Mouse (Mus musculus): ENCODE data around the gene Fam155a. TPM values are rescaled to one million over a fixed set of nuclear protein-coding genes. Genes with fewer than 3 reads are reported as not detected.

The Fam155a gene
- polyA plus RNA-seq, 1 experiment, result not detected

DNA sequence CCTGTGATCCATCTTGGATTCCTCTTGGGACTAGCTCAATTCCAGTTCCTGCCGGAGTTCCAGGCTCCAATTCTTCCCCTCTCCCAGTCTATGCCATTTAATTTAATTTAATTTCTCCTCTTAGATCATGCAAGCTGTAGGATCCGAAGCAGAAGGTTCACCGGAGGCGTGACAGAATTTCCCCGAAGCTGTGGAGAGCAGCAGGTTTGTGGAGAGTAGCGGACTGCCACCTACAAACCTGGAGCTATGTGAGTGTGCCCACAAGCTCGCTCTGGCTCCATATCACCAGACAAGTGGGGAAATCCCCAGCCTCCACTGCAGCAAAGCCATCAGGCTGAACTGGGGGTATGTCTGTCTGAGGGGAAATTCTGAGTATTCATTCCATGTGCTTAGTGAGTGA, 544.2 kb downstream of the Fam155a start:
- TF ChIP-seq GATA1 (IDR thresholded peaks at IDR 0.05; ENCODE audit: low read length), result no peak
- no peak for TF ChIP-seq TAL1 (IDR thresholded peaks at IDR 0.05; ENCODE audit: low read length)
- H3K9me3 ChIP-seq (ENCODE audit: control insufficient read depth, low read length), result no peaks in the 10 kb centered on the region
- H3K4me3 ChIP-seq (replicated peaks), result no peak overlapping the region
- no peaks in the 10 kb centered on the region for H3K27me3 ChIP-seq (ENCODE audit: control insufficient read depth)
- no peaks in the 10 kb centered on the region for H3K4me1 ChIP-seq (ENCODE audit: control insufficient read depth)
- H3K36me3 ChIP-seq (ENCODE audit: control insufficient read depth), result no peaks in the 10 kb centered on the region

- Histone ChIP-seq H3K36me3 (ENCODE audit: control insufficient read depth) (no peaks in the 10 kb centered on the region), H3K4me3 (replicated peaks) (no peak overlapping the region), H3K27me3 (ENCODE audit: control insufficient read depth) (no peaks in the 10 kb centered on the region), H3K9me3 (ENCODE audit: control insufficient read depth, low read length) (peaks cover 8% of the 10 kb centered on the region), H3K4me1 (ENCODE audit: control insufficient read depth) (no peaks in the 10 kb centered on the region)
- TF ChIP-seq TAL1 (IDR thresholded peaks at IDR 0.05; ENCODE audit: low read length) (no peak), GATA1 (IDR thresholded peaks at IDR 0.05; ENCODE audit: low read length) (no peak)
These were observed 559.2 kb downstream of the Fam155a start for GRCm38 (mm10) chr8:9211751-9212150.

DNA sequence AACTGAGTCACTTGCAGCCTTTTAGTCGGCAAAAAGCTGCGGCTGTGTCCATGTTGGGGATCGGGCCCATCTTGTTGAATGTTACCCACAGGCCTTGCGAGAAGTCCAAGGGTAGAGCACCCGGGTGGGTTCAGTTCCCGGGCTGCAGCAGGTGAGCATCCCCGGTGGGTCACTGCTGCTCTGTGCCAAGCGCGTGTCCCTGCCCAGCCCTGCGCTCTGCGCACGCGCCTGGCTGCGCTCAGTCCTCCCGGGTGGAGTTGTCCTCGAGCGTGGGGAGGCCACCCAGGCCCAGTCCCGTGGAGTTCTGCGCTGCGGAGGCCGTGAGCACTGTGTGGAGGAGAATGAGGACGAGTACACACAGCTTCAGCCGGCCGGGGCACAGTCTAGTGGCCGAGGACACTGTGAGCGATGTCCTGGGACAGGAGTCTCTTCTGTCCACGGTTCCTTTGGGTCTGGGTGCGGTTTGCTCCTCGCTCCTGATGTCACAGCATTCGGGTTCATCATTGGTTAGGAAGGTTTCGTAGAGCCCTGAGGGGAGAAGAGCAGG, 563.4 kb downstream of the Fam155a start:
- H3K36me3 ChIP-seq (ENCODE audit: control insufficient read depth), result no peaks in the 10 kb centered on the region
- H3K4me3 ChIP-seq (replicated peaks), result no peak overlapping the region
- no peaks in the 10 kb centered on the region for H3K27me3 ChIP-seq (ENCODE audit: control insufficient read depth)
- no peak for TF ChIP-seq TAL1 (IDR thresholded peaks at IDR 0.05; ENCODE audit: low read length)
- peaks cover 5% of the 10 kb centered on the region for H3K9me3 ChIP-seq (ENCODE audit: control insufficient read depth, low read length)
- no peaks in the 10 kb centered on the region for H3K4me1 ChIP-seq (ENCODE audit: control insufficient read depth)

GRCm38 (mm10) chr8:9204345-9205067, 566.5 kb downstream of the Fam155a start:
- H3K27me3 ChIP-seq (ENCODE audit: control insufficient read depth), result no peaks in the 10 kb centered on the region
- H3K4me3 ChIP-seq (replicated peaks), result no peak overlapping the region
- peaks cover 5% of the 10 kb centered on the region for H3K9me3 ChIP-seq (ENCODE audit: control insufficient read depth, low read length)
- TF ChIP-seq TAL1 (IDR thresholded peaks at IDR 0.05; ENCODE audit: low read length) (no peak), GATA1 (IDR thresholded peaks at IDR 0.05; ENCODE audit: low read length) (no peak)
- no peaks in the 10 kb centered on the region for H3K36me3 ChIP-seq (ENCODE audit: control insufficient read depth)
- H3K4me1 ChIP-seq (ENCODE audit: control insufficient read depth), result no peaks in the 10 kb centered on the region

- H3K4me1 ChIP-seq (ENCODE audit: control insufficient read depth), result no peaks in the 10 kb centered on the region
- no peaks in the 10 kb centered on the region for H3K36me3 ChIP-seq (ENCODE audit: control insufficient read depth)
- no peak for TF ChIP-seq TAL1 (IDR thresholded peaks at IDR 0.05; ENCODE audit: low read length)
- no peak for TF ChIP-seq GATA1 (IDR thresholded peaks at IDR 0.05; ENCODE audit: low read length)
- no peak overlapping the region for H3K4me3 ChIP-seq (replicated peaks)
- H3K9me3 ChIP-seq (ENCODE audit: control insufficient read depth, low read length), result no peaks in the 10 kb centered on the region
- no peaks in the 10 kb centered on the region for H3K27me3 ChIP-seq (ENCODE audit: control insufficient read depth)
These were observed 570.9 kb downstream of the Fam155a start for GRCm38 (mm10) chr8:9200099-9200498.

- no peaks in the 10 kb centered on the region for H3K36me3 ChIP-seq (ENCODE audit: control insufficient read depth)
These were observed 579.3 kb downstream of the Fam155a start for GRCm38 (mm10) chr8:9191682-9192081.

GRCm38 (mm10) chr8:9188616-9189015, 582.3 kb downstream of the Fam155a start:
- no peaks in the 10 kb centered on the region for H3K4me1 ChIP-seq (ENCODE audit: control insufficient read depth)
- TF ChIP-seq TAL1 (IDR thresholded peaks at IDR 0.05; ENCODE audit: low read length) (no peak), GATA1 (IDR thresholded peaks at IDR 0.05; ENCODE audit: low read length) (no peak)
- no peaks in the 10 kb centered on the region for H3K9me3 ChIP-seq (ENCODE audit: control insufficient read depth, low read length)
- no peak overlapping the region for H3K4me3 ChIP-seq (replicated peaks)
- no peaks in the 10 kb centered on the region for H3K36me3 ChIP-seq (ENCODE audit: control insufficient read depth)
- no peaks in the 10 kb centered on the region for H3K27me3 ChIP-seq (ENCODE audit: control insufficient read depth)

More at GRCm38 (mm10) chr8:9191682-9192081, 579.3 kb downstream of the Fam155a start:
- no peaks in the 10 kb centered on the region for H3K9me3 ChIP-seq (ENCODE audit: control insufficient read depth, low read length)
- H3K4me1 ChIP-seq (ENCODE audit: control insufficient read depth), result no peaks in the 10 kb centered on the region
- H3K4me3 ChIP-seq (replicated peaks), result no peak overlapping the region
- TF ChIP-seq GATA1 (IDR thresholded peaks at IDR 0.05; ENCODE audit: low read length) (no peak), TAL1 (IDR thresholded peaks at IDR 0.05; ENCODE audit: low read length) (no peak)
- no peaks in the 10 kb centered on the region for H3K27me3 ChIP-seq (ENCODE audit: control insufficient read depth)

DNA sequence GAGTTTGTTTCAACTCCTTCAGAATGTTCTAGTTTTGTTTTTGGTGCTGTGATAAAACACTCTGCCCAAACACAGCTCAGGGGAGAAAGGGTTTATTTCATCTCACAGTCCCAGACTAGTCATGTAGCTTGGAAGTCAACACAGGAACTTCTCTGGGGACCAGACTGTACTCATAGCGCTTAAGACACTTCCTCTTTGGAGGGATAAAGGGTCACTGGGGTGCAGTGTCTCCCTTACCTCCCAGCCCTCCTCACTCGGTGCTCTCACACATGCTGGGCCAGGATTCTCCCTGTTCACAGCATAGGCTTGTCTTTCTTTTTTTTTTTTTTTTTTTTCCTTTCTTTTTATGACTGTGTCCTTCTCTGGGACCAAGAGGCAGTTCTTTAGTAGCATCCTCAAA, 585.8 kb downstream of the Fam155a start:
- H3K9me3 ChIP-seq (ENCODE audit: control insufficient read depth, low read length), result no peaks in the 10 kb centered on the region
- no peaks in the 10 kb centered on the region for H3K36me3 ChIP-seq (ENCODE audit: control insufficient read depth)
- no peaks in the 10 kb centered on the region for H3K4me1 ChIP-seq (ENCODE audit: control insufficient read depth)
- H3K4me3 ChIP-seq (replicated peaks), result no peak overlapping the region
- no peak for TF ChIP-seq GATA1 (IDR thresholded peaks at IDR 0.05; ENCODE audit: low read length)
- no peak for TF ChIP-seq TAL1 (IDR thresholded peaks at IDR 0.05; ENCODE audit: low read length)
- H3K27me3 ChIP-seq (ENCODE audit: control insufficient read depth), result no peaks in the 10 kb centered on the region

- Histone ChIP-seq H3K4me1 (ENCODE audit: control insufficient read depth) (no peaks in the 10 kb centered on the region), H3K27me3 (ENCODE audit: control insufficient read depth) (no peaks in the 10 kb centered on the region), H3K4me3 (replicated peaks) (no peak overlapping the region), H3K9me3 (ENCODE audit: control insufficient read depth, low read length) (no peaks in the 10 kb centered on the region), H3K36me3 (ENCODE audit: control insufficient read depth) (no peaks in the 10 kb centered on the region)
- no peak for TF ChIP-seq TAL1 (IDR thresholded peaks at IDR 0.05; ENCODE audit: low read length)
- no peak for TF ChIP-seq GATA1 (IDR thresholded peaks at IDR 0.05; ENCODE audit: low read length)
These were observed 588.5 kb downstream of the Fam155a start for GRCm38 (mm10) chr8:9182461-9182860.
